Mouse (Mus musculus) cerebellum, postnatal 10 days (tissue): ENCODE results near the gene Lpar1.

Source experiments
- DNase-seq, 2 experiments: peaks; one replicate each; pipeline ENCODE4 v3.0.0; 2021; ENCODE audit warnings: mixed read lengths in 2 of 2

Lpar1 gene

DNA sequence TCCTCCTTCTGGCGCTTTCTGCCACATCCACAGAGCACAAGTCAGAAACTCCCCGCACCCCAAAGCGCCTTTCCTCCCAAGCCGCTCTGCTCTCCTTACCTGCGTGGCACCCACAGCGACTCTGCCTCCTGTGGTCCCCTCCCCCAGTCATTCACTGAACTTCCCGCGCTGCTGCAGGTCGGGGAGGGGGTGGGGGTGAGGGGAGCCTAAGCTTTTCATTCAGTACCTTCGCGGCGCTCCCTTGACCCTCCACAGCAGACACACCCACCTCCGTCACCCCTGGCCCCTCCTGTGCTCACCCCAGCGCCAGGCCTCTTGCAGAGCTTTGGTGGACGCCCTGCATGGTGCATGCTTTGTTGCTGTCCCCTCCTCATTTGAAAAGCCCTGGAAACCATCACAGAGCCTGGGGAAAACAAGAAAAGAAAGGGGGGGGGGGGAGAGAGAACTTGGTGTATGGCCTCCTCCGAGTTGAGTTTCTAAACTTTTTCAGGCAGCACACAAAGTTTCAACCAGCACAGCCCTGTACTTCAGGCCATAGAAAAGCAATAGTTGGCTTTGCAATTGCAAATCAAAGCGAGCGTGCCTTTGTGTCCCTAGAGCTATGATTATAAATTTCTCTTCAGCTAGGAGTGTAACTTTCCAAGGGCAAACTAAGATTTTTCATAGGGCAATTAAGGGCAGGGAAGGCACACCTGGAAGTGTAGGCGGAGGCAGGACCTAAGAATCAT is at the start of gene Lpar1:
Gene Lpar1 (minus strand): TSS at position 268 of the 728 bp plus-strand sequence.
- DNase-seq = peak; percentile 13 to 16

- DNase-seq = no peak
Measured at GRCm38 (mm10) chr4:58585942-58586341, 32.2 kb upstream of the Lpar1 start.

- no peak for DNase-seq
Measured at GRCm38 (mm10) chr4:58581191-58581590, 27.5 kb upstream of the Lpar1 start.

DNA sequence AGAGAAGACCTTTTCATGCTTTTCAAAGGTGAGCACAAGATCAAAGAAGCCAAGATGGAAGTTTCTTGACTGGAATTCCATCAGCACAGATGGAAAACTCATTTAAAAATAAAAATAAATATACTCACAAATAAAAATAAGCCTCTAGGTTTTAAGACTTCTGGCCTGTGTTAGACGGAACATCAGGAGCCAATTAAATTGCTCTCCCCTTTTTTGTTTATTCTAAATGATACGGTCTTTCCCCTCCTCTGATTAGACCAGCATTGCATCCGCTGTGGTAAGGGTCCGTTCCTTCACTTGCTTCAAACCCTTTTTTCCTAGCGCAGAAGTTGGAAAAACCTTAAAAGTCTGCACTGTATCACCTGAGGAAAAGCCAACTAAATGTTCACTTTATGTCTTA is 26.8 kb upstream of the Lpar1 start:
- no peak for DNase-seq

DNA sequence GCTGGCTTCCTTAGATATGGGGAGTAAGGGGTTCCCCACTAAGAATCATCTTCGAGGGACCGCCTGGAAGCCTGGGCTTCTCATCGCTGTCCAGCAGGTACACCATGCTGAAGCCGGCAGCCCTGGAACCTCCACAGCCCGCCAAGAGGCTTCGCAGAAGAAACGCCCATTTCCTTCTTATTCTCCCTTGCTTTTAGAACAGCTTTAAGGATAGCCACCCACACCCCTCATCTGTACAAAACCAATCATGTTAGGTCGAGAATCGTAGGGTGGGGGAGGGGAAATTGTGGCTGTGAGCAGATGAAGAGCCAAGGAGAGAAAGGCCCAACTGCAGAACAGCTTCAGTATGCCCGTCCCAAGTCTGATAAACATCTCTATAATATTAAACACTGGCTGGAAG is 26.4 kb upstream of the Lpar1 start:
- DNase-seq = no peak

- DNase-seq = no peak
Measured at GRCm38 (mm10) chr4:58578488-58578887, 24.8 kb upstream of the Lpar1 start.

DNA sequence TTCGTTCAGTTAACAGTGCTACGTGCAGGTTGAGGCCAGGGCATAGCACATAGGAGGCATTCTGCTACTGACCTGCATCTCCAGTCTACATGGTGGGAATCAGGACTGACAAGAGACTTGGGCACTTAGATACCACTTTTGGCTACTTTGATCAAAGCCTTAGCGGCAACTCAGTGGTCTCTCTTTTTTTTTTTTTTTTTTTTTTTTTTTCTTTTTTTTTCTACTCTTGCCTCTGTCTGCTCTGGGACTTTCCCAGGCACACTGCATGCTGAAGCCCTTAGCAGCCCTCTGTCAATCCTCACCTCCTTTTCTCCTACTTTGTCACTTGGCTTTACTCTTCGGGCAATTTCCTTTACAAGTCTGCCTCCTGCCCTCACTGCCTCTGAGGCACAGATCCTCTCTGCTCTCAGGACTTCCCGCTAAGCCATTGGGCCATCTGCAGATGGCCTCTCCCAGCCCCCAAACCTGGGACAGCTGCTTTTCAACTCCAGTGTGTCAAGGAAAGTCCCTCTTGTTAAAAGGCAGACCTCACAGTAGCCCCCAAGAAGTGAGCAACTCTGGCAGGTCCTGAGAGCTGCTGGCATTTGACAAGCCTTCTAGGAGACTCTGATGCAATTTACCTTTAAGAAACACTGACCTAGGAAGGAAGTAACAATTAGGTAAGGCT is 23.8 kb upstream of the Lpar1 start:
- DNase-seq = no peak

DNA sequence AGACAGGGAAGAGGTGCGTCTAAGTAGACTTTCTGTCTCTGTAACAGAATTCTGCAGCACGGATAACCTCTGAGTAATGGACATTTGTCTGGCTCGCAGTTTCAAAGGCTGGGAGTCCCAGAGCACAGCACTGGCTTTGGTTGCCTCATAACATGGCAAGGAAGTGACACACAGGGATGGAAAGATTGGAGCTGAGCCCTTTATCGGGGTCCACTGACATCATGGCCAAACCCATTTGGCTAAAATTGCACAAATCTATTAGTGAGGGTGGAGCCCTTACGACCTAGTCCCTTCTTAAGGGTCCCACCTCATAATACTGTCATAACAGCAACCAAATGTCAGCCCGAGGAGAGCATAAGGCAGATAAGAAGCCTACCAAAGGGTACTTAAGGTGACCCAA is 22.1 kb upstream of the Lpar1 start:
- DNase-seq = no peak

- DNase-seq = no peak
Measured at GRCm38 (mm10) chr4:58574024-58574423, 20.3 kb upstream of the Lpar1 start.

- DNase-seq = no peak
Measured at GRCm38 (mm10) chr4:58572446-58572845, 18.7 kb upstream of the Lpar1 start.

DNA sequence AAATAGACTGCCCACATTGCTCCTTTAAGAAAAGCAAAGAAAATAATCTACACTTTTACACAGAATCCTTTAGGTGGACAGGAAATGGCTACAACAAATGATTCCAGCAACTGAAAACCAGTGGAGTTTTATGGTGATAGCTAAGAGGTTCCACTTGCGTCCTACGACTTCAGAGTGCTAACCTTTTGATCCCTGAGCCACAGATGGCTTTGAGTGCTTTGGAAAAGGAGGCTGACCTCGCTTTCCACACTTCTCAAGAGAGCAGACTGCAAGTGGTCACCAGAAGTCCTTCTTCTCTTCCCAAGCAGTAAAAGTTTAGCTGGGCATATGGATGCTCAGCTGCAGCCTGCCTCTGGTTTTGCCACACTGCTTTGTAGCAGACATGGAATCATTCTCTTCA is 18.0 kb upstream of the Lpar1 start:
- DNase-seq = no peak

DNA sequence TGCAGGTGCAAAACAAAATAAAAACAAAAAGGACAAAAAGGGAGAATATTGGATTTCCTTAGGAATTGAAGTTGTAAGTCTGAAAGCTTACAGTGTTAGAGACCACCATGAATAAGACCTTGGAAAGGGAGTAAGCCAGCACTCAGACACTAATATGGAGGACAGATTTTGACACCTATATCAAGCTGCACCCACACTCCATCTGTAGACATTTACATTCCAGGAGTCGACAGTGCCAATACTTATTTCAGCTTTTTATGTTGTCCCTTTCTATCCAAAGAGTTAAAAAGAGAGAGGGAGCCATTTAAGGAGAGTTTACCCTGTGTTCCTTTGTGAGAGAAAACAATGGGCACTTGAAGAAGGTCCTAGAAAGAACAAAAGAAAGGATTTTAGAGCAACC is 17.5 kb upstream of the Lpar1 start:
- DNase-seq = no peak

DNA sequence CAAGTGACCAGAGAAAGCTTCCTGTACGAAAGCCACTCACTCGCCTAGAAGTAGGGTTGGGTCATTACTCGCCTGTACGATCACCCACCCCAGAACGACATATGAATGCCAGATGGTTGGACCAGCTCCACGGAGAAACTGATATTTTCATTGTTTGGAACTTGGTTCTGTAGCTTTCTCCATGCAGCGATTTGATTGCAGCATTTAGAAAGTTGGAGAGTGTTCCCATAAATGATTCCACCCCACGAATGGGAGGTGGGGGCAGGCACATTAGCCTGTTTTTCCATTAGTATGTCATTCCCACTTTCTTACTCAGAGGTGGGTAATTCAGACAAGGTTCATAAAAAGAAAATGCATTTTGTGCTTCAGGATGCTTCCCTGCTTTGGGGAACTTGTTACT is 14.8 kb upstream of the Lpar1 start:
- no peak for DNase-seq

GRCm38 (mm10) chr4:58562776-58563175 is 9.1 kb upstream of the Lpar1 start:
- DNase-seq = no peak

GRCm38 (mm10) chr4:58557001-58557400 is 3.3 kb upstream of the Lpar1 start:
- DNase-seq = no peak

DNA sequence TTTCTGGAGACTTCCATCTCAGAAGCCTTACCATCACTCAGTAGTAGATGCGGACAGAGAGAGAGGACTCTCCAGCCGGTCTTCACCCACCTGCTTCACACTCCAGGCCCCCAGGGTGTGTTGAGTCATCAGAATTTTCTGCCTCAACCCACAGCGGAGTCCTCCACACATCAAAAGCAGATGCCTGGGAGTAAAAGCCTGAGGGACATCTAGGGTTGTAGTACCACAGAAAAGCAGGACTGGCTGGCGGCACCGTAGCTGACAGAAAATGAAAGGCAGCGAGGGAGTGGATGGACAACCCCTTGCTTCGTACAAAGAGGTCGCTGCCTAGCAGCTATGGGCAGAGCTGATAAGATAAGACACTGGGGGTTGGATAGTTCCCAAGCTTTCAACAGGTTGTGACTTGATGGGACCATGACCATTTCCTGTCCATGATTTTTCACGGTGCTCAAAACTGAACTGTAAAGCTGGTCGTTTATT is 701 bp upstream of the Lpar1 start:
- peak in 1 of 2 experiments; percentile 16 for DNase-seq

DNA sequence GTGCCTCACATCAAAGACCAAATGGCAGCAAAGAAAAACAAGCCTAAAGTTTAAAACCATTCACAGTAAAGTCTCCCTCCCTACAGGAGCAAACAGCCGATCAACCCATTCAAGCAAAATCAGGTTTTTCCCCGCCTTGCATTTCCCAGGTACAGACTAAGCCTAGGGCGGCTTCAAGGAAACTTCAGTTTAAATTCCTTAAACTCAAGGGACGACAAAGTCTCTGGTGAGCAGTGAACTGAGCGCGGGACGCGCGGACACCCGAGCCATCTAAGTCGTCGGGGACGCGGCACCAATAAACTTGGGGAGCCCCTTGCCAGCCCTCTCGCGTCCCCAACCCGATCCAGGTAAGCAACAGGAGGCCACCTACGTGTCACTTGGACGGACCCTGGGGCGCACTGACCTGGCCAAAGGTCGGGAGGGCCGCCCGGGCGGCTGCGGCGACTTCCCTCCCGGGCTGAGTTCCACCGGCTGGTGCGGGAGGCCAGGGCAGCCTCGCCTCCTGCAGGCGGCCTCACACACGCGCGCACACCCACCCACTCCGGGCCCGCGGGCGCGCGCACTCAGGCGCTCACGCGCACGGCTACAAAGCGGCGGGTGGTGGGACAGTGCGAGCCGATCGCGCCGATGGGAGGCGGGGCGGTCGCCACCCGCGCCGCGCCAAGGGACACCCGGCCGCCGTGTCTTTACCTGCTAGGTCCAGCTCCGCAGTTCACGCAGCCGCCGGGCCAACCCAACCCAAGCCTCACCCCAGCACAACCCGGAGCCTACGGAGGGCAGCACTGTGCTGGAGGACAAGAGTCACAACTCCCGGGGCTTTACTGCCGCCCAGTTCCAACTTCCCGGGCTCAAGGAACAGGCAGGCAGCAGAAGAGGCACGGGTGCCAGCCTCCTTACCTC is 717 bp downstream of the Lpar1 start:
- DNase-seq = peak; percentile 71 to 77

- no peak for DNase-seq
Measured at GRCm38 (mm10) chr4:58552229-58552628, 1.5 kb downstream of the Lpar1 start.

- peak; percentile 80 for DNase-seq
Measured at GRCm38 (mm10) chr4:58551820-58552219, 1.9 kb downstream of the Lpar1 start.

DNA sequence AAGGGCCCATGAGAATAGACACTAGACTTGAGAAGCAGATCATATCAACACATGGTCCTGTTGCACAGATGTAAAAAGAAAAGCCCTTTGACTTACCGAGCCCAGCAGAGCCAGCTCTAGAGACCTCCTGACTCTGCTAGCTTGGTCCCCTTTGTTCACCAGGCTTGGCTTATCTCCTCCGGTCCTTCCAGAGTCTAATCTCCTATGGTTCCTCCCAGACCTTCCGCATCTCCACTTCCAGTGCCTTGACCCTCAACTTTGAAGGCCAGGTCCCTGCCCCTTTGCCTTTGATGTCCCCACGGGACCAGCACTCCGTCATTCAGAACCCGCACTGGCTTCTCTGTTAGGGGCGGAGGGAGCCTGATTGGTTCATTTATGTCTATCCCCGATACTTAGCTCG is 6.0 kb downstream of the Lpar1 start:
- DNase-seq = no peak

DNA sequence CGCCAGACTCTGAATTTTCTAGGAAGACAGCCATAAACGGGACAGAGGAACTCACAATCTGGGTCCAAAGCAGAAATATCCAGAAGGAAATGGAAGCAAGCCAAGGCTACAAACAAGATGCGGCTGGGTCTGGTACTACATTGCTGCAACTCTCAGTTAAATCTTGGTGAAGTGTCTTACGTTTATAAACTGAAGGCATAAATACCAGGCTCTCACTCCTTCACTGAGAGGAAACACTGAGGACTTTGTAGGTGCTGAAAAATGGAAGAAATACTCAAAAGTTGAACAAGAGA is 6.5 kb downstream of the Lpar1 start:
- DNase-seq = peak in 1 of 2 experiments; percentile 32

- DNase-seq = no peak
Measured at GRCm38 (mm10) chr4:58546441-58547272, 7.0 kb downstream of the Lpar1 start.
